Mouse (Mus musculus) layer of hippocampus, postnatal 10 days (tissue): ENCODE results near the gene Zfp318. TPM values are rescaled to one million over a fixed set of nuclear protein-coding genes. Genes with fewer than 3 reads are reported as not detected.

Source experiments
- DNase-seq, 2 experiments: peaks; one replicate each; pipeline ENCODE4 v3.0.0; 2021; ENCODE audit warnings: low spot score in 2 of 2
- total RNA-seq, 2 experiments: library from RNA; stranded (reverse); gene quantifications; 2 replicates each; pipeline ENCODE4 v1.2.3; 2021

The Zfp318 gene
- total RNA-seq, 2 experiments from 2014 or later = 78.1 to 81.5 TPM

DNA sequence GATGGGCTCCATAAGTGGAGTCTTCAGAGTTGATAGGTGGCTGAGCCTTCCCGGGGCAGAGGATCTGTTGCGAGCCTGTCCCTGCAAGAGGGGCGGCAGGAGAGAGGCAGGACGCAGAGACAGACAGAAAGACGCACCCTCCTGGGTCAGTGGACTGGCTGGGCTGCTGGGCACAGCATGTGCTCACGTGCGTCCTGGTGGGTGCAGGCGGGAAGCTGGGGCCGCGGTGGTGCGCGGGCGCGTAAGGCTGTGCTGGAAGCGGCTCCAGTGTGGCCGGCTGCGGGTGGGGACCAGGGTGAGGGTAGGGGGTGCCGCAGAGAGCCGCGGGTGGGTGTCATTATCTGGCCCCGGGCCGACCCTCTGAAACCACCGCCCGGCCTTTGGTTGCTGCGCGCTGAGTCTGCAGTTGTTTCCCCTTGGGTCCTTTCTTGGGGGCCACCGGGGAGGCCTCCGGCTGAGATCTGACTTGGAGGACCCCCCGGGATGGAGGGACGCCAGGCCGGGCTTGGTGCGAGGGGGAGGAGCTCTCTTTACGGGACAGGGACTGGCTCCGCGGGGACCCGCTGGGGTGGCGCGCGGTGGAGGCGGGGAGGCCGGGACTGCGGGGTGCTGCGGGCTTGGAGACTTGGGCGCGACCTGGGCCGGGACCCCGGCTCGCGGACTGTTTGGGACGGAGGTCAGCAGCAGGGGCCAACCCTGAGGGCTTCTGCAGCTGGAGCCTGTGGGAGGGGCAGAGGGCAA is 61.5 kb downstream of the Zfp318 start:
- no peak for DNase-seq

DNA sequence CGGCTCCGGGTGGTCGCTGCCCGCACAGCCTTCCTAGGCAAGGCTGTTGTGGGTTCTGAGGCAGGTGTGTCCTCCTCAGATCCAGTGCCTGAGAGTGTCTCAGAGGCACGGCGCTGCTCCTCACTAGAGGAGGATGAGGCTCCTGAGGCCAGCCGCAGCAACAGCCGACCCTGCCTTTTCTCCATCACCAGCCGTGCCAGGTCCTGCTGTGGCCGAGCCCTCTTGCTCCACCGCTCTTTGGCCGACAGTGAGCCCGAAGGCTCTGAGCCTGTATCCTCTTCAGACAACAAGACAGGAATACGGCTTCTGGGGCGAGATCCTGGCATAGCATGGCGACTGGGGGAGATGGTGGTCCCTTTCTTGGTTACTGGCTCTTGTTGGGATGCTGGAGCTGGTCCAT is 62.7 kb downstream of the Zfp318 start:
- no peak for DNase-seq

DNA sequence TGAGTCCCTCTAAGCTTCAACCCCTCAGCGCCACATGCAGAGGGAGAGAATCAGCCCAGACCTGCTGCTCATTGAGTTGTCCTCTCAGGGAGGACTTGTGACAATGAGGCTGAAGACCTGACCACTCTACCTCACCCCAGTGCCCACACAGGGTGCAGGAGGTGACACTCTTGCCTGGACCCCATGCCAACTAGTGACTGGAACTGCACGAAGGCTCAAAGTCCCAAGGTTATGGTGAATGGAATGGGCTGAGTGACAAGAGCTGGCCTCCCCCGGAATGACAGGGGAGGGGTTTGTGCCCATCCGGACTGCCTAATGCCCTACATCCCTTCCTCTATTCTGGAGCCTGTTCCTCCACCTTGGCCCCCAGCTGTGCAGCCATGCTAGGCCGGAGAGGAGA is 69.2 kb downstream of the Zfp318 start:
- no peak for DNase-seq

DNA sequence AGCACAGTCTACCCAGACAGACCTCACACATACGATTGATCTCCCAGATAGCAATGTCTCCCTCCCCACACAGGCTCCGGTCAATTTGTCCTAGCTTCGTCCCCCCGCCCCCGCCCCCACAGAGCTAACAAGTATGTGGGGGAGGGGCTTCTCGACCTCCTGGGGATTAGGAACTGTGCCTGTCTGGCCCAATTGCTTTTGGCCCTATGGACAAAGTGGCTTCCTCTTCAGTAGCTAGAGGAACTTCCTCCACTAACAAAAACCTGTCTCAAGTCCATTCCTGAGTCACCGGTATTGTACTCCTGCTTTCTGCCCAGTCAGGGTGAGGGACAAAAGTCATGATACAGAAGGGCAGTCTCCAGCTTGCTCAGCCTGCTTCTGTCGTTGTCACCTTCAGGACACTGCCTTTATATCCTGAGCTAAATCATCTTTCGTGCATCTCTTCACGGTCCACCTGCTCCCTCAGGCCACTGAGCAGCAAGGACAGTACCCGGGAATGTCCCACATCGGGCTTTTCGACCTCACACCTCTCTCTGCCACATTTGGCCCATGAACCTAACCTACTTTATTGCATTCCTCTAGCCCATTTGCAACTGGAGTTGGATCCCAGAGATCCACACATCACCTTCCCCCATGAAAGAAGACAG is 69.9 kb downstream of the Zfp318 start:
- no peak for DNase-seq

DNA sequence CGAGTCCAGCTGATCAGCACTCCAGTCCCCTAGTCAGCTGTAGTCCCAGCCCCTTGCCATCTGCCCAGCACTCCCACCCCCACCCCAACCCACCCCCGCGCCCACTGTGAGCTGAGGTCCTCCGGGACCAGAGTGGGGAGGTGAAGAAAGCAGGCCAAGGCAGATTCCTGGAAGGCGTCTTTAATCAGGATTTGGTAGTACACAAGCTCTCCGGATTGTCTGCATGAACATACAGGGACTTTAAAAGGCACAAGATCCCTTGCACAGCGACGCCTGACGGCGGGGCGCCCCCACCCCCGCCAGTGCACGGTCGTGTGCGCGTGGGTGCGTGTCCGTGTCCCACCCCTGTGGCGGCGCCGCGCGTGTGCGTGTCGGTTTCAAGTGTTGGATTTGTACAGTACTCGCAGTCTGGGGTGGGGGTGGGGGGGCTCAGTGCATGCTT is 70.5 kb downstream of the Zfp318 start:
- no peak for DNase-seq

DNA sequence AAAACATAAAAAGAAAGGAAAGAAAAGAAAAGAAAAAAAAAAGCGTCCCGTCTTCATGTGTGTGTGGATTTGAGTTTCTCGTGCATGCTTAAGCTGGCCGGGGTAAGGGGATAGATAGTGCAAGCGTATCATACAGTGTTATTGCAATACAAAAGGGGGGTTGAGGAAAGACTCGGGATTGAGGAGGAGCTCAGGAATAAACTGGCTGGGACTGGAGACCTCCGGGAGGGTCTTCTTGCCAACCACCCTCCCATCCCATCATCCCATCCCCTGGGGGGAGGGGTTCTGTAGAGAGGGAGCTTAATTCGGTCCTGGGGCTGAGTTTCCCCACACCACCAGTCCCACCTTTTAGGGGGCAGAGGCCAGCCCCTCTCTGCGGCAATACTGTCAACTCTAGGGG is 71.0 kb downstream of the Zfp318 start:
- no peak for DNase-seq

DNA sequence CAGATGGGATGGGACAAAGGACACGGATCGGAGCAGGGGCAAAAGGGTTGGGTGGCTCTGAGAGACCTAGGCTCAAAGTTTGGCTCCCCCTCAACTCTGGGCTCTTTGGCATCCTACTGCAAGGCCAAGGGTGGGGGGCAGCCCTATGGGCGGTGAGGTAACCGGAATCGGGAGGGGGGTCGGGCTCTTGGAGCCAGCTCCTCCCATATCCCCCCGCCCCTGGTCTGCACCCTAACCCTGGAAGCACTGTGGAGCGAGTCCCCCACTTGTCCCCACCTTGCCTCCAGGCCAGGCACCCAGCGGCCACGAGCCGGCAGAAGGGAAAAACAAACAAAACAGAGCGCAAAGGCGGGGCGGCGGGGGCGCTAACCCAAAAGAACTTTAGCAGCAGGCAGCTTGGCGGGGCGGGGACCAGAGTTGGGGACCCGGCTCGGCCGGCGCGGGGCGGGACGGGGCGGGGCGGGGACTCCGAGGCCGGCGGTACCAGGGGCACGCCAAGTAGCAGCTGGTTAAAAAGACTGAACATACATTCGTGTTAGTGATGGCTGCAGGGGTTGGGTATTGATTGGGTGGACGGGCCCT is 71.7 kb downstream of the Zfp318 start:
- DNase-seq = peak; percentile 38 to 47

DNA sequence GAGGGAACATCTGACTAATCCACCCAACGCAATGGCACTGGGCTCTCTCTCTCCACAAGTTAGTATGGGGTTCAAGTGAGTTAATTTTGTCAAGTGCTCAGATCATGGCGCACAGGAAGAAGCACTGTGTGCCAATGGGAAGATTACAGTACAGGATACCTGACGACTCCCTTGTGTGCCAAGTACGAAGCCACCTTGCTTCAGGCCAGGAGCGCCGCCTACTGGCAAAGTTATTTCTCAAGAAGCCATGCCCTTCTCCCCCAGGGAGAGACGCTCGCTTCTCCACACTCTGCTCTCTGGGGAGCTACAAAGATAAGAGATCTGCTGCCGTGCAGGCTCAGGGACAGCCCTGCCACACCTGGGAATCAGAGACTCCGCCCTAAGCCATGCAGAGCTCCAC is 74.3 kb downstream of the Zfp318 start:
- peak; percentile 49 to 55 for DNase-seq

DNA sequence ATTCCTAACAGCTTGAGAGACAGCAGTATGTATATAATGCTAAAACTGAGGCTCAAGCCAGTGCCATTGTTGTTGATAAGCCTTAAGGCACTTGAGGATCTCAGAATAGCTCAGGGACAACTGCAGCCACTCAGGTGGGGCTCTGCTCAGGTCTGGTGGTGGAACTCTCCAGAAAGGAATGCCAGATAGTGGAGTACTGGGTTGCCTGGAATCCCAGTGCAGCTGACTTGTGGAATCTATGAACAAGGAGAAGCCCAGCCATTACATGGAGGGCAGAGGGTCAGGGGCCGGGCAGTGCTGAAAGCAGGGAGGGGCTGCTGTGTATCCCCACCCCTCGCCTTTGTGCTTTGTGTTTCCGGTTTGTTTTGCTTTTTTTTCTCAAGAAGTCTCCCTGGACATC is 74.9 kb downstream of the Zfp318 start:
- DNase-seq = no peak

DNA sequence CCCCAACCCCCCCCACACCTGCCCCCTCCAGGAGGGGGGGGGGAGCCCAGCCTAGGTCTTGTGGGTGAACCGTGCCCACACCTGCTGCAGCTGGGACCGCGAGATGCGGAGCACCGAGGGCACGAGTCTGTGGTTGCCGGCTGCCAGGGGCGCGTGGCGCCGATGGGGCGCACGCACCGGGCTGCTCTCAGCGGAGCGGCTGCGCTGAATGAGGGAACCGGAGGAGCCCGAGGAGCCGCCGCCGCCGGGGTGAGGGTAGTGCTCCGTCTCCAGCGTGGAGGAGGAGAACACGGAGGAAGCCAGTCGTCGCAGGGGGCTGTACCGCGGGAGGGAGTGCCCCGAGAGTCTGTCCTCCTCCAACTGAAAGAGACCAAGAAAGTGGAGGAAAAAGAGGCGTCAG is 77.1 kb downstream of the Zfp318 start:
- DNase-seq = no peak

DNA sequence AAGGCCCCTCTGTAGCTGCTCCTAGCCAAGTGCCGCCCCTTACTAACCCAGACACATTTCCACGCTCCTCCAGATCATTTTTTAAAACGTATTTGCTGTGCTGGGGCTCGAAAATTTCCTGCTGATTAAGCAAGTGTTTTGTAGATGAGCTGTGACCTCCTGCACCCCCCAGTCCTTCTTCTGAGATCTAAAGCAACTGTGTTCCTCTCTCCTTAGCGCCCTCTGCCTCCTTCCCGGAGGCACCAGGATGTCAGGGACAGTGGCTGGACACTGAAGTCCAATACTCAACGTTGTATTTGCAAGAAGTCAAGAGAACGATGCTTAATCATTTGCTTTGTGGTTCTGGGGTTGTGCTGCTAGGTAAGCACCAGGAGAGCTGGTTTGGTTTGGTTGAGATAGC is 77.8 kb downstream of the Zfp318 start:
- no peak for DNase-seq

DNA sequence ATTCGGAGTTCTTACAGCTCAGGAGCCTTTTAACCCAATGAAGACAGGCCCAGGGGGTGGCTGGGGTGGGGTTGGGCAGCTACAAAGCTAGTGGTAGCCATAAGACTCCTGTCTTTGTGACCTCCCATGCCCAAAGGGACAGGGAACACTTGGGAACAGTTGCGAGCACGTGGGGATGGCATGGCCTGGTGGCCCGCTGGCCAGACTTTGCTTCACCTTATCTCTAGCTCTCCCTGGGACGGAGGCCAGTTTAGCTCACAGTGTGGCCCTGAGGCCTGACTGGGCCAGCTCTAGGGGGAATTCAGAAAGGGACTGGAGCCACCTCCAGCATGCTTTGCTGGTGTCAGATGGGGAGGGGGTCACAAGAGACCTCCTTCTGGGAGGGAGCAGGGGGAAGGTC is 78.7 kb downstream of the Zfp318 start:
- no peak for DNase-seq

DNA sequence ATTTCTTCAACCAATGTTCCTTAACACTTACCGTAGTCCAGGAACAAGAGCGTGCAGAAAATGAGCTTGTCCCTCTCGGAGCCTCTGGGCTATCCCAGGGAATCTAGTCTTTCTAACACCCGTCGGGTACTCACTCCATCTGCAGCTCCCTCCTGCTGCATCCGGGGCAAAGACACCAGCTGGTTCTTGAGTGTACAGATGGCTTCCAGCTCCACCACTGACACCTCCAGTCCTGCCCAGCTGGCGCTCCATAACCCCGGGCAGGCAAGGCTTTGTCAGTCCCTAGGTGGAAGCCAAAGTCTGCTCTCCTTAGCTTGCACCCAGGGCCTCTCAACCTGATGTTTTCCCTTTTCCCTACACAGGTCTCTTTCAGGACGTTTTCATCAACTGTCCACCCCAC is 84.3 kb downstream of the Zfp318 start:
- DNase-seq = no peak

Other genes starting within 250 kb of the Zfp318 start
- 10 to 100 TPM; 39.8 to 41.3 TPM for gene Rsph9, start 239.5 kb upstream of the Zfp318 start, total RNA-seq
- gene Mad2l1bp, start 230.2 kb upstream of the Zfp318 start, total RNA-seq = 10 to 100 TPM; 10.7 to 11.1 TPM
- 100 to 1,000 TPM in 1 of 2 experiments, 10 to 100 TPM in 1; 86.9 to 100 TPM for gene Gtpbp2, start 222.7 kb upstream of the Zfp318 start, total RNA-seq
- 1 to 10 TPM; 6.8 to 7.5 TPM for gene Polh, start 181.1 kb upstream of the Zfp318 start, total RNA-seq
- gene Xpo5, start 180.9 kb upstream of the Zfp318 start, total RNA-seq = 10 to 100 TPM; 43.0 to 43.9 TPM
- 10 to 100 TPM; 37.2 to 40.1 TPM for gene Polr1c, start 135.7 kb upstream of the Zfp318 start, total RNA-seq
- 10 to 100 TPM; 68.7 to 70.3 TPM for gene Yipf3, start 135.7 kb upstream of the Zfp318 start, total RNA-seq
- 10 to 100 TPM; 88.1 to 93.6 TPM for gene Lrrc73, start 130.2 kb upstream of the Zfp318 start, total RNA-seq
- 10 to 100 TPM; 39.0 to 41.0 TPM for gene Tjap1, start 100.7 kb upstream of the Zfp318 start, total RNA-seq
- 10 to 100 TPM; 44.4 to 52.4 TPM for gene Dlk2, start 86.3 kb upstream of the Zfp318 start, total RNA-seq
- 1 to 10 TPM; 9.3 to 9.6 TPM for gene Abcc10, start 55.4 kb upstream of the Zfp318 start, total RNA-seq
- 1 to 10 TPM; 3.0 to 4.4 TPM for gene Crip3, start 45.2 kb downstream of the Zfp318 start, total RNA-seq
- gene Slc22a7, start 54.7 kb downstream of the Zfp318 start, total RNA-seq = under 1 TPM; 0.48 to 0.76 TPM
- gene Ttbk1, start 103.9 kb downstream of the Zfp318 start, total RNA-seq = 100 to 1,000 TPM; 106 to 107 TPM
- 1 to 10 TPM; 6.0 to 7.6 TPM for gene Dnph1, start 113.0 kb downstream of the Zfp318 start, total RNA-seq
- 10 to 100 TPM; 42.1 to 52.6 TPM for gene Cul9, start 162.7 kb downstream of the Zfp318 start, total RNA-seq
- 10 to 100 TPM; 46.4 to 53.9 TPM for gene Srf, start 172.4 kb downstream of the Zfp318 start, total RNA-seq
- gene Ptk7, start 245.8 kb downstream of the Zfp318 start, total RNA-seq = 10 to 100 TPM; 16.4 to 18.9 TPM